Mouse (Mus musculus) embryonic facial prominence, embryonic 10.5 days (tissue): Measurements from ENCODE around the gene Eps8l1. TPM values are rescaled to one million over a fixed set of nuclear protein-coding genes. Genes with fewer than 3 reads are reported as not detected.
"Not testable (repeated sequence)": the region's sequence is repeated elsewhere in the genome, so short reads cannot be mapped to it uniquely, and the experiment has no call there.

Experiments used
- DNase-seq: peaks from one replicate; pipeline ENCODE4 v3.0.0-alpha.2; 2017; ENCODE audit warnings: low spot score
- H3K27ac ChIP-seq: fragments of 300-500 bp; sonication (generic); replicated peaks from 2 replicates; pipeline ENCODE4 v1.5.1; 2016; ENCODE audit warnings: mild to moderate bottlenecking
- H3K27me3 ChIP-seq: fragments of 300-500 bp; sonication (generic); replicated peaks from 2 replicates; pipeline ENCODE4 v1.6.1; 2016; ENCODE audit warnings: low read depth, mild to moderate bottlenecking; ENCODE audit not compliant: poor library complexity, severe bottlenecking
- H3K36me3 ChIP-seq: fragments of 300-500 bp; sonication (generic); replicated peaks from 2 replicates; pipeline ENCODE4 v1.6.1; 2016; ENCODE audit warnings: mild to moderate bottlenecking, moderate library complexity
- H3K4me1 ChIP-seq: fragments of 300-500 bp; sonication (generic); 2 replicates; pipeline ENCODE4 v1.6.1; 2016
- H3K4me3 ChIP-seq: fragments of 300-500 bp; sonication (generic); 2 replicates; pipeline ENCODE4 v1.5.1; 2016; ENCODE audit warnings: mild to moderate bottlenecking, moderate library complexity
- H3K9me3 ChIP-seq: fragments of 300-500 bp; sonication (generic); 2 replicates; pipeline ENCODE4 v1.6.1; 2016; ENCODE audit warnings: mild to moderate bottlenecking
- WGBS: fragments of 180-500 bp; shearing (Covaris S2); methylation state at CpG from one replicate; pipeline ENCODE4 v1.1.7; 2016; 5-methylcytosine and 5-hydroxymethylcytosine counted together
- polyA plus RNA-seq: library from polyadenylated mRNA; unstranded; fragments of >200 nt; fragmentation: Nextera tagmentation; extraction: Ambion mirVana; gene quantifications from 2 replicates; pipeline ENCODE4 v1.2.1, GENCODE M21; 2016

Gene Eps8l1
- polyA plus RNA-seq, 1 experiment from 2014 or later, result 5.3 TPM

DNA sequence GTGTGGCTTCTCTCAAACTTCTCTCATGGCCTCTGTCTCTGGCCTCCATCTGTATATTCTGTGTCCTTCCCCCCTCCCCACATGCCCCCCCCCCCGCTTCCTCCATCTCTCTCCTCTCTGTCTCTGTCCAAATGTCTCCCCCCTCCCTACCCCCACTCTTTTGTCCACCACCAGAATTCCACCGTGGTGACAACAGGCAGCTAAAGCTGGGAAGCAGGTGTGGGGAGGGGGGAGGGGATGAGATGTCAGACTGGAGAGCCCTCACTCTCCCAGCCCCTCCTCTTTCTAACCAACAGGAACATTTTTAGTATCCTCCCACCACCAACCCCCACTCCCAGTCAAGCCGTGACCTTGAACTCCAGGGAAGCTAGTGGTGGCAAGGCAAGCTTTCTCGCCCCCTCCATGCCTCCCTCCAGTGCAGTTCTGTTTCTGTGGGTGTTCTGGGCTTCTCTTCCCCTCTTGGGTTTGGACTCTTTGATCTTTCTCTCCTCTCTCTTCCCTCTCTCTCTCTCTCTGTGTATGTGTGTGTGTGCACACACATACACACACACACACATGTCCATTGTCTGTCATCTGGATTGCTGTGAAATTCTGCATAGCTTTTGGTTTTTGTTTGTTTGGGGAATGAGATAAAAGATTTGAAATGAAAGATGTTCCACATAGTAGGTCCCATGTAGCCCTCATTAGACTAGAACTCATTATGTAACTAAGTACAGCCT, 56.0 kb downstream of the Eps8l1 start, which contains the start of gene Tnnt1:
Gene Tnnt1 (minus strand): TSS at position 51 of the 719 bp plus-strand sequence.
- DNase-seq, result peak; percentile 48
- Histone ChIP-seq H3K36me3 (no peaks in the 10 kb centered on the region), H3K4me3 (peak within 1 kb of the TSS; percentile 8; the same call in 1 of the 2 replicates), H3K27me3 (peaks cover 12% of the 10 kb centered on the region), H3K4me1 (peaks cover 35% of the 10 kb centered on the region), H3K27ac (peak within 1 kb of the TSS; percentile 71), H3K9me3 (no peaks in the 10 kb centered on the region)
- WGBS, result 16% methylated on average over 4 of the region's 4 CpGs

DNA sequence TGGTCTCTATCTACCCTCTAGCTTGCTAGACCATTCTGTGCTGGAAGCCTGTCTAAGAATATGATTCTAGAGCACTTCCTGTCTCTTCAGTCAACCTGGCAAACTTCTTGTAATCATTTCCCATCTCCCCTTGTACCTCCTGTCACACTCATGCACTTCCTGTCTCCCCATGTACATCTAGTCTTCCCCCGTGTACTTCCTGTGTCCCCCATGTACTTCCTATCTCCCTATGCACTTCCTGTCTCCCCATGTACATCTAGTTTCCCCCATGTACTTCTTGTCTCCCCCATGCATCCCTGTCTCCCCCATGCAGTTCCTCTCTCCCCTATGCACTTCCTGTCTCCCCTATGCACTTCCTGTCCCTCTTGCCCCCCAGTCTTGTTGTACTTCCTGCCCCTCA, 58.0 kb downstream of the Eps8l1 start:
- no peak overlapping the region for H3K27ac ChIP-seq
- H3K27me3 ChIP-seq, result peaks cover 29% of the 10 kb centered on the region
- no peaks in the 10 kb centered on the region for H3K36me3 ChIP-seq
- 63% methylated on average over 1 of the region's 1 CpGs for WGBS
- no peaks in the 10 kb centered on the region for H3K9me3 ChIP-seq
- H3K4me1 ChIP-seq, result peaks cover 35% of the 10 kb centered on the region
- DNase-seq, result no peak
- no peak overlapping the region for H3K4me3 ChIP-seq

DNA sequence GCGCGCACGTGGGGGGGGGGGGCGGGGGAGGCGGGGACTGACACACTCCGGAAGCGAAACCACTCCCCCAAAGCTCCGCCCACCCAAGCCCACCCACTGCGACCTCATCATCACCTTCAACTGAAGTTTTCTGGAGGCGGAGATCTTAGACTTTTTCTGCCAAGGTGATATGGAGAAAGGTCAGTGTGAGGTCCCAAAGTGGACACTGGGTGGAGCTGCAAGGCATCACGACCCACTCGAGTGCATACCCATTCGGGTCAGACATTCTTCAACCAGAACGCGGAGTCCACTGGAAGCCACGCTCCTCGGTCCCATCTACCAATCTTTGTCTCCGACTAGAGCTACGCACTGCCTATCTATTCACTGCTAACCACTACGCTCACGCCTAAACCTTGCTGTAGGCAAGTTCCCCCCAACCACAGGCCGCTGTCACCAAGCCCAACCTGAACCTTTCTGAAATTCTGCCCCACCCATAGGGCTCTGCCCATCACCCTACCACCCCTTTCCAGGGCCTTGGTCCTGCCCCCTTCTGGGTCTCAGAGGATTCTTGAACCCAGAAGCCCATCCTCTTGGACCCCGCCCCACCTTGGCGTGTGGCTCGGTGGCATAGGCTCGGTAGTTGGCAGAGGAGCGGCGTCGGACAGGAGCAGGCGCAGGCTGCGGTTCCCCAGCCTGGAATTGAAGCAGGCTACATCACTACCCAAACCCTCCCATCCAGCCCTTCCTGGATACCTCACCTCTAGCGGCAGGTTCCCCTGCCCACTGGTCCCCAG, 60.9 kb downstream of the Eps8l1 start:
- Histone ChIP-seq H3K4me1 (peaks cover 24% of the 10 kb centered on the region), H3K4me3 (peak overlapping the region; percentile 49), H3K27ac (no peak overlapping the region), H3K36me3 (no peaks in the 10 kb centered on the region), H3K9me3 (0 out of 2 replicates have a peak, but pooled peaks cover 3% of the 10 kb centered on the region), H3K27me3 (peaks cover 29% of the 10 kb centered on the region)
- 31% methylated on average over 32 of the region's 32 CpGs for WGBS
- DNase-seq, result peak; percentile 66

DNA sequence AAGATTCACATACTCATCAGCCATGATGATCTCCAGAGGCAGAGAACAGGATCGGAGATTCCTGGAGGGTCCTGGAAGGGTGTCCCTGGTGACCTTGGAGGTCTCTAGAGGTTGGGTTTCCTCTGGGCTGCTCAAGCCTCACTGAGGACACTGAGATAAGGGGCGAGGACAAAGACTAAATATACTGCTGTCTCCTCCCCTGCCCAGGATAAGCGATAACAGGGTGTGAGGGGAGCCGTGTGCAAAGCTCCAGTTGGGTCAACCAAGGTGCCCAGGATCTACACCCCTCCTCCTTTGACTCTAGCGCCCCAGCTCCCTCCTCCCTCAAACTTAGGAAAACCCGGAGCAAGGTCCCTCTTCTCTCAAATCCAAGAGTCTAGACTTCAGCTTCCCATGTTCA, 61.8 kb downstream of the Eps8l1 start:
- 85% methylated on average over 6 of the region's 6 CpGs for WGBS
- H3K4me3 ChIP-seq, result peak overlapping the region; percentile 49; the same call in 1 of the 2 replicates
- DNase-seq, result no peak
- peaks cover 30% of the 10 kb centered on the region for H3K4me1 ChIP-seq
- H3K27ac ChIP-seq, result no peak overlapping the region
- 0 out of 2 replicates have a peak, but pooled peaks cover 3% of the 10 kb centered on the region for H3K9me3 ChIP-seq
- no peaks in the 10 kb centered on the region for H3K36me3 ChIP-seq
- H3K27me3 ChIP-seq, result peaks cover 35% of the 10 kb centered on the region

DNA sequence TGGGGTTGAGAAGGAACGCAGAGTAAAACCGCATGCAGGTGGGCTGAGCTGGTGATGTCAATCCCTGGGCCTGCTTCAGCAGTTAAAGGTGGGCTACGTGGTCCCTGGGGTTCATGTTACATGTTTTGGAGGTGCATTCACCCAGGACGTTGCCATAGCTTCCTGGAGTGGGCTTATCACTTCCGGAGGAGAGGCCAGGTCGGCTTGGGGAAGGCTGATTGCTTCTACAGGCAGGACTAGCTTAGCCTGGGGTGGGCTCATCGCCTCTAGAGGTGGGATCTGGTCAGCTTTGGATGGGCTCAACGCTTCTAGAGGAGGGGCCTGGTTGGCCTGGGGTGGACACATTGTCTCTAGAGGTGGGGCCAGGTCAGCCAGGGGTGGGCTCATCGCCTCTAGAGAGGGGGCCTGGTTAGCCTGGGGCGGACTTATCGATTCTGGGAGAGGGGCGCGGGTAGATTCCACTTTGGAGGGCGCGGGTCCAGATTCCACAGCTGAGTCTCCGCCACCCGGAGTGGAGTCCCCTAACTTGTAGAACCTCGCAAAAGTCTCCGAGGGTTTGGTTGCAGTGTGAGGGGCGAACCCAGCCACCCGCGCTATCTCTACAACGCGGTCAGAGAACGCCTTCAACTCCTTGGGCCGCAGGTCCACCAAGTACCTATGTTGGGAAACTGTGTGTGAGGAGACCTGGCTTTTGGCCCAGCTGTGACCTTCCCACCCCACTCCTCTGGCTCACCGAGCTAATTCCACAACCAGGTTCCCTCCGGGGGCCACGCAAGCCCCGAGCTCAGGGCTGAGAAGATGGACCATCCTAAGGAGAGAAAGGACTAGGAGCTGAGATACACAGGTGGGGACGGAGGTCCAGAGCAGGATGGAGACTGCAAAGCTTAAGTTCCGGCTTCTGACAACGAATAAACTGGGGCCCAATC, 63.0 kb downstream of the Eps8l1 start:
- Histone ChIP-seq H3K9me3 (0 out of 2 replicates have a peak, but pooled peaks cover 3% of the 10 kb centered on the region), H3K27ac (no peak overlapping the region), H3K36me3 (no peaks in the 10 kb centered on the region), H3K27me3 (peaks cover 47% of the 10 kb centered on the region), H3K4me3 (no peak overlapping the region), H3K4me1 (peaks cover 36% of the 10 kb centered on the region)
- DNase-seq, result no peak
- 88% methylated on average over 33 of the region's 33 CpGs for WGBS

DNA sequence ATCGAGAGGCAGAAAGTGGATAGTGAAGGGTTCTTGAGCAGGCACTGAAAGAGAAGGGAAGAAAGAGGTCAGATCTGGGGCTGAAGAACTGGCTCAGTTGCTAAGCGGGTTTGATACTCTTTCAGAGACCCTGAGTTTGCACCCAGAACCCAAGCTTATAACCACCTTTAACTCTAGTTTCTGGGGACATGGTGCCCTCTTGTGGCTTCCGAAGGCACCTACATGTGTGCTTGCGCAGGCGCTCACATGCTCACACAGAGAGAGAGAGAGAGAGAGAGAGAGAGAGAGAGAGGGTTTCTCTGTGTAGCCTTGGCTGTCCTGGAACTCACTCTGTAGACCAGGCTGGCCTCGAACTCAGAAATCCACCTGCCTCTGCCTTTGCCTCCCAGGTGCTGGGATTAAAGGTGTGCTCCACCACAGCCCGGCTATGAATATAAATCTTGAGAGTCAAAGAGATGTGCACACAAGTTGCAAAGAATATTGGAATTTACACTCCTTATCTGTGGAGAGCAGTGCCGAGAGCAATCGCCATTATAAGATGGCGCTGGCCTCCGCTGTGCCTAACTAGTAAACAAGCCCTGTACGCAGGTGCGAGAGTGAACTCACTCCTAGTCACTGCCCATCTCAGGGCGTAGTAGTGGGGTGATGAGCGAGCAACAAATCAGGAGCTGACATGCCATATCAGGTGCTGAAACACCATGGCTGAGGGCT, 63.9 kb downstream of the Eps8l1 start, which contains the start of gene Tnni3:
Gene Tnni3 (minus strand): TSS at position 18 of the 711 bp plus-strand sequence.
- not testable (repeated sequence) for H3K36me3 ChIP-seq, H3K9me3 ChIP-seq, H3K4me3 ChIP-seq, H3K27ac ChIP-seq
- WGBS, result 70% methylated on average over 15 of the region's 15 CpGs
- DNase-seq, result peak; percentile 71
- H3K27me3 ChIP-seq, result peaks cover 56% of the 10 kb centered on the region
- H3K4me1 ChIP-seq, result peaks cover 36% of the 10 kb centered on the region

DNA sequence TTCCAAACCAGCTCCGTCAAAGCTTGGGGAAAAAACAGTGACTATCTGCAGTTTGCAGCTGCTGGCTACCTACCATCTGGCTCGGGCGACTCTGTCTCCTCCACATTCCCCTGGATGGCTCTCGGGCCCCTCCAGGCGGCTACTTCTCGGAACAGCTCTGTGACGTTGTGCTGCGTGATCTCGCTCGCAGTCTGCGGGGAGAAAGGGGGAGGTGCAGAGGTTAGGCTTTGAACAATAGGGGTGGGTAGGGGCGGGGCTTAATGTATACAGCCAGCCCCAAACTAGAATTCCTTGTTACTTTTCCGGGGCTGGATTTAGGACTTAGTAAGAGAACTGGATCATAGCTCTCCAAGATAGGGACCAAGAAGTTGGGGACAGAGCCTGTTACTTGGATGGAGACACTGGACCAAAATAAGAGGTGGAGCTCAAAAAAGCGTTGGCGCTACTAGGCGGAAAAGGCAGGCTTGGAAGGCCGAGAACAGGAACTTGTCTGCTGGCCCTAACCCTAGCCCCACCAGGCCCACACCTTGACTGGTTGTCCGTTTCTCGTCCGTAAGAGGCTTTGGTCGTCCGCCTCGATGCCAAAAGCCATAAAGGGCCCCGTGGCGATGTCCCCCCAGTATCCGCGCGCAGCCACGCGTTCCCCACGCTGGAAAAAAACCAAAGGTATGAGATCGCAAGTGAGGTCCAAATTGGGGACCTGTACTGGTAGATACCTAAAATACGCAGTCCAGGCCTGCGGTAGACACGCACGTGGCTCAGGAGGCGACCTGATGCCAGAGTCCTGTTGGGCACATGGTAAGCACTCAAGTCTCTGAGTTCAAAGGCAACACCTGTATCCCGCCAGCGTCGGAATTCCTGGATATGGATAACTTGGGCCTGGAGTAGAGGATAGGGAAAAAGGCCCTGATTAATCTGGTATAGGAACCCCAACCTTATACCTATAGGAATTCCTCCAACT, 66.1 kb downstream of the Eps8l1 start:
- 24% methylated on average over 40 of the region's 40 CpGs for whole genome bisulfite sequencing
- Histone ChIP-seq H3K36me3 (no peaks in the 10 kb centered on the region), H3K4me3 (peak overlapping the region; percentile 52), H3K4me1 (peaks cover 26% of the 10 kb centered on the region), H3K27ac (peak overlapping the region; percentile 81), H3K9me3 (0 out of 2 replicates have a peak, but pooled peaks cover 3% of the 10 kb centered on the region), H3K27me3 (peaks cover 46% of the 10 kb centered on the region)
- DNase-seq, result peak; percentile 93

DNA sequence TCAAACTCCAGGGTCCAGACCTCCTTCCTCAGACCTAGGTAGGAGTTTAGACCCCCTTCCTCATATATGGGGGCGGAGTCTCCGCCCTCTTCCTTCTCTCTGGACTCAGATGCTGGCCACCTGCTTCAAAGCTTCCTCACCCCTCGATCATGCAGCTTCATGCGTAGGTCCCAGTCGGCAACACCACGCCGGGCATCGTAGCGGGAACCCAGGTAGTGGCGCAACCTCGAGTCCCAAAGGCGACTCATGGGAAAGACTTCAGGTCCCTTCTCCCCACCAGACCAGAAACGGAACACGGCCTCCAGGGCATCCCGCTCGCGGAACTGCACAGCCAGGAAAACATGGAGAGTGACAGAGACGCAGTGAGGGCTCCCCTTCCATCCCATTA, 66.8 kb downstream of the Eps8l1 start:
- Histone ChIP-seq H3K36me3 (no peaks in the 10 kb centered on the region), H3K9me3 (0 out of 2 replicates have a peak, but pooled peaks cover 3% of the 10 kb centered on the region), H3K27ac (no peak overlapping the region; the same call in 1 of the 2 replicates), H3K27me3 (peaks cover 39% of the 10 kb centered on the region), H3K4me1 (peaks cover 31% of the 10 kb centered on the region), H3K4me3 (peak overlapping the region; percentile 52)
- DNase-seq, result no peak
- WGBS, result 43% methylated on average over 18 of the region's 18 CpGs
